Mouse (Mus musculus) intestine, postnatal 0 days (tissue): ENCODE data around the gene Deaf1. TPM values are rescaled to one million over a fixed set of nuclear protein-coding genes. Genes with fewer than 3 reads are reported as not detected.

Source experiments
- ATAC-seq: fragments of 200-750 bp; cut with Nextera tagmentation; 2 replicates; pipeline ENCODE4 v1.8.0; 2017; ENCODE audit warnings: mild to moderate bottlenecking, moderate TSS enrichment, moderate library complexity
- H3K27ac ChIP-seq: fragments of 300-500 bp; sonication (generic); 2 replicates; pipeline ENCODE4 v1.5.1; 2014; ENCODE audit warnings: mild to moderate bottlenecking, low read depth, low read length, moderate library complexity
- H3K27me3 ChIP-seq: fragments of 300-500 bp; sonication (generic); replicated peaks from 2 replicates; pipeline ENCODE4 v1.6.1; 2014; ENCODE audit warnings: low read length, mixed read lengths; ENCODE audit not compliant: control insufficient read depth, insufficient read depth
- H3K36me3 ChIP-seq: fragments of 300-500 bp; sonication (generic); 2 replicates; pipeline ENCODE4 v1.6.1; 2014; ENCODE audit warnings: mild to moderate bottlenecking, moderate library complexity; ENCODE audit not compliant: control insufficient read depth, insufficient read depth
- H3K4me1 ChIP-seq: fragments of 300-500 bp; sonication (generic); replicated peaks from 2 replicates; pipeline ENCODE4 v1.6.1; 2014; ENCODE audit warnings: antibody characterized with exemption, low read length, mixed read lengths; ENCODE audit not compliant: control insufficient read depth, insufficient read depth
- H3K4me2 ChIP-seq: fragments of 300-500 bp; sonication (generic); replicated peaks from 2 replicates; pipeline ENCODE4 v1.6.1; 2014; ENCODE audit warnings: low read depth, mild to moderate bottlenecking, moderate library complexity
- H3K4me3 ChIP-seq: fragments of 300-500 bp; sonication (generic); 2 replicates; pipeline ENCODE4 v1.5.1; 2014; ENCODE audit warnings: low read depth, low read length
- H3K9ac ChIP-seq: fragments of 300-500 bp; sonication (generic); 2 replicates; pipeline ENCODE4 v1.6.1; 2014; ENCODE audit warnings: mild to moderate bottlenecking, low read depth, low read length
- H3K9me3 ChIP-seq: fragments of 300-500 bp; sonication (generic); 2 replicates; pipeline ENCODE4 v1.6.1; 2016; ENCODE audit warnings: mixed run types; ENCODE audit not compliant: control insufficient read depth
- CTCF ChIP-seq: sonication (generic); IDR thresholded peaks from 2 replicates; pipeline ENCODE4 v1.5.1; 2016; ENCODE audit warnings: low read depth, mild to moderate bottlenecking, control low read depth, antibody characterized with exemption, moderate library complexity
- WGBS: fragments of 180-500 bp; shearing (Covaris S2); extraction: QIAGEN DNeasy Blood & Tissue Kit; methylation state at CpG from one replicate; pipeline ENCODE4 v1.1.7; 2014; 5-methylcytosine and 5-hydroxymethylcytosine counted together
- polyA plus RNA-seq: library from polyadenylated mRNA; unstranded; fragments of >200 nt; fragmentation: Nextera tagmentation; extraction: Ambion mirVana; gene quantifications from 2 replicates; pipeline ENCODE4 v1.2.1, GENCODE M21; 2015

The Deaf1 gene
- polyA plus RNA-seq, 1 experiment from 2014 or later = 52.8 TPM

GRCm38 (mm10) chr7:141341689-141342226 is 14.3 kb upstream of the Deaf1 start:
- H3K9ac ChIP-seq = peak overlapping the region; percentile 62
- peaks cover 19% of the 10 kb centered on the region; the same call in 1 of the 2 replicates for H3K4me1 ChIP-seq
- ATAC-seq = no peak
- WGBS = 42% methylated on average over 10 of the region's 10 CpGs
- peak overlapping the region; percentile 73 for H3K4me2 ChIP-seq
- TF ChIP-seq CTCF = no peak
- no peaks in the 10 kb centered on the region for H3K27me3 ChIP-seq
- H3K27ac ChIP-seq = peak overlapping the region; percentile 98
- no peaks in the 10 kb centered on the region for H3K9me3 ChIP-seq
- H3K36me3 ChIP-seq = peaks cover 8% of the 10 kb centered on the region; the same call in 1 of the 2 replicates
- 0 out of 2 replicates have a peak overlapping the region, but pooled peaks have one; percentile 0 for H3K4me3 ChIP-seq

DNA sequence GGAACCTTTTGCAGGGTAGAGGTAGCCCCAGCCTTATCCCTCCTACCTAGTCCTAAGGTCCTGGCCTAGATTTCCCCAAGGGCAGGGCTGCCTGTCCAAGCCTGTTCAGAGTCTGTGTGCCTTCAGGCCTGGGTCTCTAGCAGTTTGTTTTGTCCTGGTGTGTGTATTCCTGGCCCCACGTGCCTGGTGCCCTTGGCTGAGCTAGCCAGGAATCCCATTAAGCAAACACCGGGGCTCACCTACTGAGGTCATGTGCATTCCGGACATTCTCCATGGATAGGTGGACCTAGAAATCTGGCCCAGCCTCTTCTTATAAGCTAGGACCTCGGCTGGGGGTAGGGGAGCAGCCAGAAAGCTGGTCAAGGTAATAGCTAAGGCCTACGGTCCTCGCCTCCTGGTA is 13.0 kb upstream of the Deaf1 start:
- peak overlapping the region; percentile 62 for H3K9ac ChIP-seq
- H3K9me3 ChIP-seq = no peaks in the 10 kb centered on the region
- H3K4me3 ChIP-seq = peak overlapping the region; percentile 57
- peaks cover 18% of the 10 kb centered on the region; the same call in 1 of the 2 replicates for H3K36me3 ChIP-seq
- H3K27ac ChIP-seq = peak overlapping the region; percentile 98
- whole genome bisulfite sequencing = 48% methylated on average over 6 of the region's 6 CpGs
- H3K4me1 ChIP-seq = peaks cover 19% of the 10 kb centered on the region; the same call in 1 of the 2 replicates
- TF ChIP-seq CTCF = no peak
- H3K27me3 ChIP-seq = no peaks in the 10 kb centered on the region
- H3K4me2 ChIP-seq = peak overlapping the region; percentile 73
- no peak; the same call in 1 of the 2 replicates for ATAC-seq

GRCm38 (mm10) chr7:141340023-141340422 is 12.5 kb upstream of the Deaf1 start:
- Histone ChIP-seq H3K4me2 (peak overlapping the region; percentile 73), H3K27me3 (no peaks in the 10 kb centered on the region), H3K27ac (peak overlapping the region; percentile 98), H3K9ac (peak overlapping the region; percentile 82), H3K4me1 (peaks cover 19% of the 10 kb centered on the region; the same call in 1 of the 2 replicates), H3K36me3 (peaks cover 18% of the 10 kb centered on the region; the same call in 1 of the 2 replicates), H3K4me3 (peak overlapping the region; percentile 57), H3K9me3 (no peaks in the 10 kb centered on the region)
- TF ChIP-seq CTCF = no peak
- 31% methylated on average over 7 of the region's 7 CpGs for WGBS
- peak; percentile 54 for ATAC-seq

GRCm38 (mm10) chr7:141339215-141339920 is 11.9 kb upstream of the Deaf1 start:
- no peak for TF ChIP-seq CTCF
- ATAC-seq = peak; percentile 0; the same call in 1 of the 2 replicates
- Histone ChIP-seq H3K27me3 (no peaks in the 10 kb centered on the region), H3K9me3 (no peaks in the 10 kb centered on the region), H3K27ac (peak overlapping the region; percentile 98), H3K9ac (peak overlapping the region; percentile 82), H3K4me3 (peak overlapping the region; percentile 57), H3K36me3 (peaks cover 18% of the 10 kb centered on the region; the same call in 1 of the 2 replicates), H3K4me2 (peak overlapping the region; percentile 73), H3K4me1 (peaks cover 19% of the 10 kb centered on the region; the same call in 1 of the 2 replicates)
- WGBS = 24% methylated on average over 20 of the region's 20 CpGs

GRCm38 (mm10) chr7:141338576-141339131 is 11.2 kb upstream of the Deaf1 start, which contains the start of gene Eps8l2:
Gene Eps8l2 (plus strand): TSS chr7:141338880.
- H3K27ac ChIP-seq = peak within 1 kb of the TSS; percentile 98
- TF ChIP-seq CTCF = peak; percentile 62
- peaks cover 24% of the 10 kb centered on the region; the same call in 1 of the 2 replicates for H3K36me3 ChIP-seq
- peak within 1 kb of the TSS; percentile 73 for H3K4me2 ChIP-seq
- peak within 1 kb of the TSS; percentile 82 for H3K9ac ChIP-seq
- peak within 1 kb of the TSS; percentile 57 for H3K4me3 ChIP-seq
- WGBS = 3% methylated on average over 23 of the region's 23 CpGs
- H3K9me3 ChIP-seq = no peaks in the 10 kb centered on the region
- peaks cover 19% of the 10 kb centered on the region; the same call in 1 of the 2 replicates for H3K4me1 ChIP-seq
- peak; percentile 82 for ATAC-seq
- H3K27me3 ChIP-seq = no peaks in the 10 kb centered on the region
